Mouse (Mus musculus) C2C12 (cell line): ENCODE data around the gene Dyrk2.

ENCODE experiments used
- CEBPB ChIP-seq: IDR thresholded peaks from one replicate; pipeline ENCODE4 v1.6.1; 2011; ENCODE audit warnings: low read depth, mild to moderate bottlenecking, control low read depth, moderate library complexity
- CTCF ChIP-seq: IDR thresholded peaks from one replicate; pipeline ENCODE4 v1.5.1; 2011; ENCODE audit not compliant: control insufficient read depth, insufficient read depth, insufficient read length
- FOSL1 ChIP-seq: IDR thresholded peaks from one replicate; pipeline ENCODE4 v1.8.0; 2011; ENCODE audit warnings: mild to moderate bottlenecking, low read length; ENCODE audit not compliant: poor library complexity, insufficient read depth, severe bottlenecking
- MYOD1 ChIP-seq: IDR thresholded peaks from one replicate; pipeline ENCODE4 v1.6.1; 2011; ENCODE audit warnings: low read depth; ENCODE audit not compliant: control insufficient read depth, insufficient read length
- USF1 ChIP-seq: IDR thresholded peaks from one replicate; pipeline ENCODE4 v1.6.1; 2011; ENCODE audit warnings: low read depth, mild to moderate bottlenecking, control low read depth, moderate library complexity

DNA sequence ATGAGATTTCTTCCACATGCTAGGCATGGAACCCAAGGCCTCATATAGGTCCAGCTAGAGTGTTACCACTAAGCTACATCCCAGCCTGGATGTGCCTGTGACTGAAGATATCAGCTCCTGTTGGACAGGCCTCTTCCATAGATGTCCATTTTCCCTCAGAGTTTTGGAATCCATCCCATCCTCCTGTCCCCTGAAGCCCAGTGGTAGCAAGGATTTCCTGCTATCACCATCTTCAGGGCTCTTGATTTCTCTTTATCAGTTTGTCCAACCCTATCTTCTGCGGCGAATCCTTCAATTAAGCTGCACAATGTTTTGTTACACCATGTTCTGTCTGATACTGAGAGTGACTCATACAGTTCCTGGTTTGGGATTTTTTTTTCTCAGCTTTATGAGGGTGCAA is 2.2 kb upstream of the Dyrk2 start:
- no peak for TF ChIP-seq CTCF
- no peak for TF ChIP-seq FOSL1
- TF ChIP-seq CEBPB: no peak
- TF ChIP-seq MYOD1: no peak
- TF ChIP-seq USF1: no peak
